Mouse (Mus musculus) inflammation-experienced regulatory T-cells, adult 6 months (primary cell): ENCODE data around the gene Fam234b. TPM values are rescaled to one million over a fixed set of nuclear protein-coding genes. Genes with fewer than 3 reads are reported as not detected.

Experiments
- ATAC-seq: one replicate; pipeline ENCODE4 v1.8.0; 2017
- polyA plus RNA-seq, 3 experiments: library from polyadenylated mRNA; unstranded; fragments of 100-300 nt; shearing (Covaris generic); gene quantifications; one replicate each; pipeline ENCODE4 v1.2.1; 2017

Fam234b gene
- polyA plus RNA-seq, 3 experiments from 2014 or later: 21.9 to 30.2 (median 30.2) TPM

GRCm38 (mm10) chr6:135271761-135272160 is 74.0 kb downstream of the Fam234b start:
- ATAC-seq: no peak

DNA sequence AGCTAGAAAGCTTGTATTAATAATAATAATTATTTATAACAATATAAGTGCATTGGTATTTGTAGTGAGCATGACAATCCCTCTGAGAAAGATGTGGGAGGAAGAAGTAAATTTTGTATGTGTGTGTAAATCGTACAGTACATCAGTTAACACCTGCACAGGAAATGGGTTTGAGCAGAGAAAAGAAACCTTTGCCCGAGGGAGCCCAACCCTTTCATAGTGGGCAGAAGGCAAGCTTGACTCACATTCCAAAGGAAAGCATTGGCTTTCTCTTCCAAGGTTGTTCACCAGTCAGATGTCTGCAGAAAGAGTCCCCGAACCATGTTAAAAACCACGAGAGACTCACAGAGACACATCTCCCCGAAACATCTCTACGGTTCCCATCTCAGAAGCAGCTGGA is 75.3 kb downstream of the Fam234b start:
- ATAC-seq: no peak

- ATAC-seq: no peak
These were observed 77.5 kb downstream of the Fam234b start for GRCm38 (mm10) chr6:135275231-135275630.

DNA sequence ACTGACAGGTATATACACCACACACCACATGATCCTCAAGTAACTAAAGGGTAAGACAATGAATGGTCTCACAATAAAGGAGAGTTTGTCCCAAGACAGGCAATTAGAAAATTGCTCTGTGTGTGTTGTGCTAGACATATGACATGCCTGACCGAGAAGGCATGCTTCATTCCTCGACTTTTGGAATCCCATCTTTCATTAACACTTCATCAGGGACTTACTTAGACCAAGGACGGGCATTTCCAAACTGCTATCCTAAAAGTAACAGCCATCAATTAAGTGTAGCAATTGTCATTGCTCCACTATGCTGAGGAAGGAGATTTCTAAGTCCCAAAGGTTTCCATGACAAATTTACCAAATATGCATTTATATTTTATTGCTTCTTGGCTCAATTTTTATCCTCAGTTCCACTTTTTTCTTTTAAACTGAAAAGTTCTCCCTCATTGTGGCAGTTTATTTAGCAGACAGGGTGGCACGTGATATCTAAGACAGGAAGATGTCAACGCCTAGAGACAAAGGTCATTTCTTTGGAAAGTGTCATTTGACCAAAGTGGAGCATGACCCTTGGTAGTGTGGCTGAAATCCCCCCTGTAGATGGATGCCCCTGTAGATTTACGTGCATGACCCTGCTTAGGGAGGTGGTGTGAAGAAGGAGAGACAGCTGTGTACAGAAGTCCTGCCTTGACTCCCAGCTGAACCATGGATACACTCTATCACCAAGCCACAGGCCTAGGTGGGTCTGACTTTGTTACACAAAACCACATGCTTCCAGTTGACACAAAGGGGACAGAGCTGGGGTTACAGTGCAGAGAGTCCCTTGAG is 78.9 kb downstream of the Fam234b start:
- ATAC-seq: no peak

DNA sequence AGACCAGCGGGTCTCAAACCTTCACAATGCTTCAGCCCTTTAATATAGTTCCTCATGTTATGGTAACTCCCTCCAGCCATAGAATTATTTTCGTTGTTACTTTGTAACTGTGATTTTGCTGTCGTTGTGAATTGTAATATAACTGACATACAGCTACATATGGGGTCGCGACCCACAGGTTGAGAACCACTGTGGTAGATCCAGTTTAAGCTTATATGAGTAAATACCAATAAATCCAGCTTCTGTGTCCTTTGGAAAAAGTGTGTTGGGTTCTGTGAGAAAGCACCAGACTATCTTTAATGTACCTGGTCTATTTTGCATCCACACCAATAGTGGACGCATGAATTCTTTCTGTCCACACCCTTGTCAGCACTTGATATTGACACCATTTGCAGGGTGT is 80.5 kb downstream of the Fam234b start:
- no peak for ATAC-seq

DNA sequence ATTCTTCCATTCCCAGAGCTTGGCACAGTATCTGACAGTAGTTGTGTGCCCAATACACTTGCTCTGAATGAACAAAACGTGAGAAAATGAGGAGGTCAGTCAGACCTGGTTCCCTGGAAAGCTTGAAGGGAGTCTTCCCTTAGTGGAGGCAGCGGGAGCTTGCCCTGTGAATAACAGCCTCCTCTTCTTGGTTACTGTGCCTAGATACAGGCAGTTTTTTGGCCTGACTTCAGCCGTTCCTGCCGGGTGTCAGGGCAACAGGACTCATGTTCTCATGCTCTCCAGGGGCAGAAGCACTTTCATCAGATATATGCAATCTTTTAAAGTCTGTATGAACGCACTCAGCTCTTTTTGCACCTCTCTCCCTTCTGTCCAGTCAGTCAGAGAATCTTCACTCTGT is 81.5 kb downstream of the Fam234b start:
- ATAC-seq: no peak

DNA sequence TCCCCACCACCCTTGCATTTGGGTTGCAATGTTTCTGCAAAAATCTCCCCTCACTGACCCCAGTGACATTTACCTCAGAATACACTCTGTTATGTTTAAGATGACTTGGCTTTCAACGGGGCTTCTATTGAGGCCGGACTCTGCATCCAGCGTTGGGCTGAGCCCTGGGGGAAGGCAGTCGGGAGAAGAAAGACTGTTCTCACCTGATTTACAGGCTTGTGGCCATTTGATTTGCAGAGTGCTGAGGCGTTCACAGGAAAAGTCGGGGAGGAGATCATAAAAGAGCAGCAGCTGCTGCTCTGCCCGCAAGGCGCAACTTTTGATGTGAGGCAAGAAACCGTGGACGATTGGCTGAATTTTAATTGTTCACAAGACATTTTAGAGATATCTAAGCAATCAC is 82.1 kb downstream of the Fam234b start:
- no peak for ATAC-seq

DNA sequence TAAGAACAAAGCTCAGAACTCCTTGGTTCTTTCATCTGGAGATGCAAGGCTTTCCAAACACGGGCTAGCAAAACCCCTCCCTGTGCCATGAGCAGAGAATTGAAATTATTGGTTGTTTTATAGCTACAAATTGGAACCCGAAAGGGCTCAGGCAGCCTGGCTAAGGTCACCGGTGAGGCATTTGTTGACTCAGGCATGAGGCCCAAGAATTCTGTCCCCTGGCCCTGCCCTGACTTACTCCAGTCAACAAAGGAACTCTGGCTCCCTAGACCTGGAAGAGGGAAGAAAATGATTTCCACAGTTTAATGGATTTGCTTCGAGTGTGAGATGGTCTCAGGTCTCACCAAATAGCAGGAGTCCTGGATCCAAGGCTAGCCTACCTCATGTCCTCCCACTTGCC is 94.6 kb downstream of the Fam234b start:
- no peak for ATAC-seq

DNA sequence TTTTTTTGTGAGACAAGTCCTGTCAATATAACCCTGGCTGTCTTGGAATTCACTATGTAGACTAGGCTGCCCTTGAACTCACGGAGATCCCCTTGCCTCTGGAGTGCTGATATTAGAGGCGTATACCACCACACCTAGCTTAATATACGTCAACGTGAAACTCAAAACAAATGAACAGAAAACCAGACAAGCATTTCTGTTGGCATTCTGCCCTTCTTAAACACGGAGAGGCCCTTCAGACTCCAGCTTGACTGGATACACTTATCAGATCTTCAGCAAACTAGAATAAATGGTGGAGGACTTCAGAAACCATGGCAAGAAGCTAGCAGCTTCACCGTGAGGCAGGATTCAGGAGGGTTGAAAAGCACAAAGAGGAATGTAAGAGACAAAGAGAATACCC is 96.4 kb downstream of the Fam234b start:
- ATAC-seq: no peak

Other genes with a start within 250 kb of the Fam234b start
- under 1 TPM in 2 of 3 experiments, not detected in 1; 0.09 to 0.33 TPM for gene Apold1, start 216.3 kb upstream of the Fam234b start, polyA plus RNA-seq
- 100 to 1,000 TPM; 133 to 189 (median 188) TPM for gene Ddx47, start 186.4 kb upstream of the Fam234b start, polyA plus RNA-seq
- gene Gprc5a, start 132.3 kb upstream of the Fam234b start, polyA plus RNA-seq: under 1 TPM; 0.28 to 0.73 (median 0.59) TPM
- not detected for gene Gprc5d, start 79.7 kb upstream of the Fam234b start, polyA plus RNA-seq
- 1 to 10 TPM in 2 of 3 experiments, not detected in 1; 1.3 to 2.0 TPM for gene Hebp1, start within 50 bp of the Fam234b start, polyA plus RNA-seq
- gene Gsg1, start 56.4 kb downstream of the Fam234b start, polyA plus RNA-seq: not detected
- gene Pbp2, start 112.4 kb downstream of the Fam234b start, polyA plus RNA-seq: not detected
- 10 to 100 TPM in 2 of 3 experiments, 1 to 10 TPM in 1; 7.0 to 16.4 (median 12.2) TPM for gene Emp1, start 164.6 kb downstream of the Fam234b start, polyA plus RNA-seq